Mouse (Mus musculus): ENCODE measurements around the gene Mapkap1.

DNA sequence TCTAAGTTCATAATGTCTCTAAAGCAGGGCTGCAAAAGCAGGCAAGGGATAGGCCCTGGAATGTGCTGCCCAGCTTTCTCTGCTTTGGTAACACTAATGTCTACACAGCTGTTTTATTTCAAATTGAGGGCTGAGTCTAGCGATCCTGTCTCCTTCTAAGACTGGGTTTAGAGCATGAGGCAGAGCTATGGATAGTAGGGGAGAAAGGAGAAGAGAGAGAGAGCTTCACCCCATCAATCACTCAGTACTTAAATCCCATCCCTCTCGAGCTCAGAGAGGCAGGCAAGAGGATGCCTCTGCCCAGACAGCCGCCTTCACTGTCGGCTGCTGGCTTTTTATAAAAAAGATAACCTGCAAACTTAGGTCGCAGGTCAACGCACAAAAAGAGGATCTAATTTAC lies 38.2 kb upstream of the Mapkap1 start:
- TF ChIP-seq EP300 (IDR thresholded peaks at IDR 0.05) (no peak), CTCF (IDR thresholded peaks at IDR 0.05) (no peak)

Data from lung, postnatal 0 days (tissue).